Mouse (Mus musculus) T-helper 17 cell (primary cell): ENCODE results near the gene St6galnac1.
"Not testable (repeated sequence)": the region's sequence is repeated elsewhere in the genome, so short reads cannot be mapped to it uniquely, and the experiment has no call there.

Source experiments
- in situ Hi-C, 2 experiments: fragments of 300-600 bp; cut with MboI, MseI; formaldehyde crosslinking; loops; 1 replicate in 1 of 2; 2 replicates in 1 of 2; pipeline ENCODE4 v1.15.1; 2025; ENCODE audit warnings: high pct_unique_total_duplicates in 2 of 2

The St6galnac1 gene

DNA sequence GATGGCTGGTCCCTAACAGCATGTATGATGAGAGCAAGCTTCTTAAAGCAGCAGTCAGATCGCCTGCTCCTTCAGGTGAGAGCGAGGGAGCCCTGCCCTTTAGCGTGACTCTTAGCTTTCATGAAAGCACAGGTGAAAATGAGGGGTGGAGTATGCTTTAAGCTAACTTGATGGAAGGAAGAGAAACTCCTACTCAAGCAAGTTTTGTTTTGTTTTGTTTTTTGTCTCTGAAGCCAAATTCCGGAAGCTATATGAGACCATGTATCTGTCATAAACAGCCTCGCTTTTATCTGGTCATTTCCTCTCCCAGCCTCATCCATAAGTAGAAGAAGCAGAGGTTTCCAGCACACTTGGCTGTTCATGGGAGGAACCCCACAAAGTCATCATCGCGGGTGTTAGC, at the start of gene St6galnac1:
Gene St6galnac1 (minus strand): TSS at position 101 of the 400 bp plus-strand sequence.
- in situ Hi-C loops = loop anchor here in 1 of 2 experiments (10.0 kb wide), 1 partner anchor 1101 kb away; no protein-coding TSS in a partner anchor

DNA sequence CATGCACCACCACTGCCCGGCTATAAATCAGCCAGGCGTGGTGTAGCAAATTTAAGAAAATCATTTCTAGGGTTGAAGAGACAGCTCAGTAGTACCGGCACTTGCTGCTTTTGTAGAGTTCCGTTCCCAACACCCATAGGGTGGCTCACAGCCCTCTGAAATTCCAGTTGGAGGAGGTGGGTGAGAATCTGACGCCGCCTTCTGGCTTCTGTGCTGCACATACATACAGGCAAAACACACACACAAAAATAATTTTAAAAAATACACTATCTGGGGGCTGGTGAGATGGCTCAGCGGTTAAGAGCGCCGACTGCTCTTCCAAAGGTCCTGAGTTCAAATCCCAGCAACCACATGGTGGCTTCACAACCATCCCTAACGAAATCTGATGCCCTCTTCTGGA, 48.6 kb upstream of the St6galnac1 start:
- in situ Hi-C loops = not testable (repeated sequence)

DNA sequence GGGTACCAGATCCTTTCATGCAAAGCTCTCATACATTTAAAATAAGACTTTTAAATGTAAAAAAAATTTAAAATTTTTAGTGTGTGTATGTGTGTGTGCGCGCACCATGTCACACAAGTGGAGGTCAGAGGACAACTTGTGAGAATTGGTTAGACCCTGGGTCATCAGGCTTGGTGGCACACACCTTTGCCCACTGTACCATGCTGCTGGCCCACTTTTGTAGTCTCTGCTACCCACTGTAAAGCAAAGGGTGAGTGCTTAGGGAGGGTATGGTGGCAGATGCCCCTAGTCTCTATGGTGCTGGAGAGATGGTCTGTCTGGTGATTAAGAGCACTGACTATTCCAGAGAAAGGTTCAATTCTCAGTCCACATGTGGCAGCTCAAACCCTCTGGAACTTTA, 47.9 kb upstream of the St6galnac1 start:
- in situ Hi-C loops = no loop called here

DNA sequence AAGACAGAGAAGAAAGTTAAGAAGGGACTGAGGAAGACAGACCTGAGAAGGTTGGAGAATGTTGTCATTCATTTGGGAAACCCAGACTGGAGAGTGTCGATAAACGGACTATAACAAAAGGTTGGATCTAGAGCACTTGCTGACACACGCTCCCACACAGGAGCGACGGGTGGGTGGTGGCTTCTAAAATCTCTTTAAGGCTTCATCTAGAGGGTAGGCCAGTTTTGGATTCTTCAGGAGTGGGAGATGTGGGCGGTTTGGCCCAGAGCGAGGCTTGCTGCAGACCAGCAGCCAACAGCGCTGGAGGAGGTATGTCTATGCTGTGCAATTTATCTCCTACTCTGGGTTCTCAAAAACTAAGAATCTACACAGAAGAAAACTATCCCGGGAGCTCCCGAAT, 47.3 kb upstream of the St6galnac1 start:
- in situ Hi-C loops = no loop called here

GRCm38 (mm10) chr11:116822215-116822614, 46.9 kb upstream of the St6galnac1 start:
- in situ Hi-C loops = no loop called here

- in situ Hi-C loops = no loop called here
These were observed 46.0 kb upstream of the St6galnac1 start for GRCm38 (mm10) chr11:116821057-116821940.

DNA sequence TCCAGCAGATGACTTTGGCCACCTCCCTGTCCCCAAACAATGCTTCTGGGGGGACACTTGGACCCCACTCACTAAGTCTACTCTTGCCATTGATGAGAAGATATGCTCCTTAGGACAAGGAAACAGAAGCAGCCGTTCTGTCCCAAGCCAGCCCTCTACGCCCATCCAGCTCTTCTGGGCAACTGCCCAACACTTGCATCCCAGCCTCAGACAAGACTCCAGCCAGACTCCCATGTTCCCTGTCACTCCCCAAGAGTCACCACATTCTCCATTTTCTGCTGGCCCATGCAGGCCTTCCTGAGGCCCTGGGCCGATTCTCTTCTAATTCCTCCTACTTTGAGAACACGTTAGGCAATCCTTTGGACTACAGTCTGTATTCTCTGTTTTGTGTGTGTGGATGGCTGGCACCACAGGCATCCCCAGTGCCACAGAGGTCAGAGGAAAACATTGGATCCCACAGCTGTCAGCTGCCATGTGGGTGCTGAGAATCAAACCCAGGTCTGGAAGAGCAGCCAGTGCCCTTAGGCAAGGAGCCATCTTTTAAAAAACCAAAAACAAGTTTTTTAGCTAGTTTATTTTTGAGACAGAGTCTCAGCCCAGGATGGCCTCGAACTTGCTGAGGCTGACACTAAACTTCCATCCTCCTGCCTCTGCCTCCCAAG, 44.8 kb upstream of the St6galnac1 start:
- in situ Hi-C loops = no loop called here

GRCm38 (mm10) chr11:116818722-116819121, 43.4 kb upstream of the St6galnac1 start:
- in situ Hi-C loops = no loop called here

DNA sequence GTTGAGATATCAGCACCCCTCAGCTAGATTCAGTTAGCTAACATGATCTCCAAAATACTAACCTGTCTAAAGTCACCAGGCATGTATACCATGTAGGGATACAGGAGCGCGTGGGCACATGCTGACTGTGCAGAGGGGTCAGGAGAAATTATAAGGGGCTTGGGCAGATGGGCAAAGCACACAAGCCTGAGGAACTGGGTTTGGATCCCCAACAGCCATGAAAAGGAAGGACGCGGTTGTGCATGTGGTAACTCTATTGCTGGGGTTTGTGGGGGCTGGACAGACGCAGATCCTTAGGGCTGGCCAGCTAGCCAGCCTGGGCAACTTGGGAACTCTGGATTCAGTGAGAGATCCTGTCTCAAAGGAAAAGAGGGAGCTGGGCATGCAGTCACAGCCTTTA, 42.3 kb upstream of the St6galnac1 start:
- in situ Hi-C loops = no loop called here

- in situ Hi-C loops = no loop called here
These were observed 41.5 kb upstream of the St6galnac1 start for GRCm38 (mm10) chr11:116816769-116817168.

- in situ Hi-C loops = no loop called here
These were observed 39.6 kb upstream of the St6galnac1 start for GRCm38 (mm10) chr11:116814884-116815415.

GRCm38 (mm10) chr11:116814076-116814883, 39.0 kb upstream of the St6galnac1 start:
- in situ Hi-C loops = no loop called here

DNA sequence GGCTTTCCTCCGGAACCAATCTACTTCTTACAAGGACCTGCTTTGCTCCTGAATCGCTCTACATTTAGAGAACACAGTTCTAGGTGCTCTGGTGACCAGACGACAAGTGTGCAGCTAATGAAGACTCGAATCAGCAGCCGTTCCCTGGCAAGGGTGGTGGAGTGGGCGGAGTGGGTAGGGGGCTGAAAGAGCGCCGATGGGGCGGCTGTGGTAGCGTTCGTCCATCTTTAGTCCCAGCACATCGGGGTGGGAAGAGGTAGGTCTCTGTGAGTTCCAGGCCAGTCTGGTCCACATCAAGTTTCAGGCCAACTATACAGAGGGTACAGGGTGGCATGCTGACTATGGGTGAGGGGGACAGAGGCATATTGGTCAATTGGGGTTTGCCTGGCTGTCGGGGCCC, 38.3 kb upstream of the St6galnac1 start:
- in situ Hi-C loops = no loop called here

GRCm38 (mm10) chr11:116812793-116813529, 37.7 kb upstream of the St6galnac1 start:
- in situ Hi-C loops = no loop called here

GRCm38 (mm10) chr11:116810983-116811901, 35.9 kb upstream of the St6galnac1 start:
- in situ Hi-C loops = no loop called here

- in situ Hi-C loops = no loop called here
These were observed 35.2 kb upstream of the St6galnac1 start for GRCm38 (mm10) chr11:116810528-116810927.

GRCm38 (mm10) chr11:116809520-116809919, 34.2 kb upstream of the St6galnac1 start:
- in situ Hi-C loops = loop anchor here in 1 of 2 experiments (5.0 to 10.0 kb wide), 2 partner anchors 162 to 475 kb away; partner anchors contain the start of gene Foxj1

DNA sequence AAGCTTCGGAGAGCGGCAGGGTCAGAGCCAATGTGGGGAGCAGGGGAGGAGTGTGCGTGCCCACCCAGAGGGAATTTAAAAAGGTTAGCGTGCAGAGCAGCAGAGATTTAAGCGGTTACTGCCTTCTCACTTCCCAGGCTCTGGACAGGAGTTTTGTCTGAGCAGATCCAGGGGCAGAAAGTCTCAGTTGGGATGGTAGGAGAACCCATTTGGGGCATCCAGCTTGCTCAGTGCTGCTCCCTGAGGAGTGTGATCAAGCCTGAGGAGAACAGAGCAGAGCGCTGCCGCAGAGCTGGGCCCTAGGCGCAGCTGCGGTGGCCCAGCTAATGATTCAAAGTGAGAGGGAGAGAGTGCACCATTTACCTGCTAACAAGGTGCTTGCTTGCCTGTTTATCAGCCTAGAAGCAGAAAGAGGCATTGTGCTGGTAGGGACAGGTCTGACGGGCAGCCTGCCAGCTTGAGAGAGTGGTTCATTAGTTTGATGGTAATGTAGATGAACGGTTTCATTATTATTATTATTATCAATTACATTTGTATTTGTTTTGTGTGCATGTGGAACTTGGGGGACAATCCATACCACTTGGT, 33.6 kb upstream of the St6galnac1 start:
- in situ Hi-C loops = loop anchor here in 1 of 2 experiments (5.0 to 10.0 kb wide), 2 partner anchors 162 to 474 kb away; partner anchors contain the start of gene Foxj1
